Mouse (Mus musculus): ENCODE results near the gene Mup20.

- TF ChIP-seq POLR2A (IDR thresholded peaks at IDR 0.05; ENCODE audit: borderline replicate concordance, insufficient read depth, low read length) (no peak), CTCF (IDR thresholded peaks at IDR 0.05; ENCODE audit: borderline replicate concordance, insufficient read depth, low read depth, low read length) (no peak)
Observed at GRCm38 (mm10) chr4:62024256-62024959, 29.6 kb downstream of the Mup20 start.
